In the genomic region with DNA sequence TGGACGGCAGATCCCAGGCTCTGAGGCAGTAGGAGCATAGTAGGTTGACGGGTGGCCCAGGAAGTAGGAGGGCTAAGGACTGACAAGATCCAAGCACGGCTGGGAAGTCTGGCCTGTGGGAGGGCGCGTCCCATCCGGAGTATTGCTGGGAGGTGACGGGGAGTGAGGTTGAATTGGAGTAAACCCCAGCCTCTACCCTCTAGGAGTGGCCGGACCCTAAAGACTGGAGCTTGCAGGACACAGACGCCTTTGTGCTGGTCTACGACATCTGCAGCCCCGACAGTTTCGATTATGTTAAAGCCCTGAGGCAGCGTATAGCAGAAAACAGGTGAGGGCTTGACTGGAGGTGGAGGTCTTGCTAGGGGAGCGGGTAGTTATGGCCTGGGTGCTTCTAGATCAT, we compare ENCODE assay signal across 12 mouse cellular contexts. TPM values are rescaled to one million over a fixed set of nuclear protein-coding genes. Genes with fewer than 3 reads are reported as not detected.
A peak's percentile ranks its signal among the peaks of the same experiment; 100 is the strongest.
DNase-seq lines count a peak whose midpoint lies in the region; ATAC-seq and TF ChIP-seq lines count a peak whose summit lies in the region.
"Had no signal": no experiment of that assay in that cellular context is flagged by ENCODE, and none has a peak within 500 bp of the region (broad histone marks: within the 10 kb centered on the region; RNA-seq: fewer than 3 reads in every experiment).

No protein-coding gene starts in this region.

- peaks cover 93% of the 10 kb centered on the region for H3K27me3 ChIP-seq in hindbrain, embryonic 12.5 days
- H3K27me3 ChIP-seq in hindbrain, postnatal 0 days (ENCODE audit: insufficient read depth, low read length): peaks cover 23% of the 10 kb centered on the region
- H3K27me3 ChIP-seq in megakaryocyte, embryonic 14.5 days (replicated peaks): peaks cover 53% of the 10 kb centered on the region
- peaks cover 95% of the 10 kb centered on the region for H3K27me3 ChIP-seq in embryonic facial prominence, embryonic 13.5 days

- H3K4me2 ChIP-seq in hindbrain, embryonic 12.5 days (replicated peaks): no peak overlapping the region
- no peak overlapping the region for H3K4me2 ChIP-seq in hindbrain, postnatal 0 days (ENCODE audit: low read depth, low read length)
- H3K4me2 ChIP-seq in embryonic facial prominence, embryonic 13.5 days: peak overlapping the region; percentile 20; the same call in 1 of the 2 replicates
- H3K4me2 ChIP-seq: hindbrain, embryonic 14.5 days; midbrain, embryonic 11.5 days had no signal

- no peaks in the 10 kb centered on the region for H3K36me3 ChIP-seq in hindbrain, embryonic 12.5 days
- H3K36me3 ChIP-seq in hindbrain, postnatal 0 days (ENCODE audit: insufficient read depth, low read length): 0 out of 2 replicates have a peak, but pooled peaks cover 4% of the 10 kb centered on the region
- H3K36me3 ChIP-seq in megakaryocyte, embryonic 14.5 days (replicated peaks; ENCODE audit: low read length): peaks cover 66% of the 10 kb centered on the region
- peaks cover 6% of the 10 kb centered on the region; the same call in 1 of the 2 replicates for H3K36me3 ChIP-seq in embryonic facial prominence, embryonic 13.5 days

- no peak overlapping the region for H3K9ac ChIP-seq in hindbrain, embryonic 12.5 days
- no peak overlapping the region for H3K9ac ChIP-seq in hindbrain, postnatal 0 days (replicated peaks; ENCODE audit: low read length)
- no peak overlapping the region for H3K9ac ChIP-seq in embryonic facial prominence, embryonic 13.5 days
- H3K9ac ChIP-seq: hindbrain, embryonic 14.5 days; liver, embryonic 12.5 days had no signal

- no peak for DNase-seq in hindbrain, postnatal 0 days (ENCODE audit: low spot score)
- no peak for DNase-seq in right cerebral cortex, postnatal 14 days
- DNase-seq in gastrocnemius, postnatal 36 days: no peak

- no peak for TF ChIP-seq POLR2A in olfactory bulb, adult 2 months (IDR thresholded peaks at IDR 0.05; ENCODE audit: insufficient read depth, low read depth, low read length)

- no peaks in the 10 kb centered on the region for H3K9me3 ChIP-seq in hindbrain, embryonic 12.5 days (replicated peaks)
- no peaks in the 10 kb centered on the region for H3K9me3 ChIP-seq in hindbrain, postnatal 0 days (ENCODE audit: low read length)
- H3K9me3 ChIP-seq in megakaryocyte, embryonic 14.5 days: peaks cover 50% of the 10 kb centered on the region
- H3K9me3 ChIP-seq in embryonic facial prominence, embryonic 13.5 days: no peaks in the 10 kb centered on the region
- H3K9me3 ChIP-seq: liver, embryonic 12.5 days had no signal

- no peak for TF ChIP-seq CTCF in hindbrain, postnatal 0 days (IDR thresholded peaks at IDR 0.05; ENCODE audit: low read depth)
- no peak for TF ChIP-seq CTCF in olfactory bulb, adult 2 months (IDR thresholded peaks at IDR 0.05; ENCODE audit: insufficient read depth, low read depth, low read length)

- WGBS in hindbrain, embryonic 12.5 days: 24% methylated on average over 14 of the region's 14 CpGs
- 33% methylated on average over 14 of the region's 14 CpGs for WGBS in hindbrain, postnatal 0 days
- WGBS in embryonic facial prominence, embryonic 13.5 days: 10% methylated on average over 14 of the region's 14 CpGs
- WGBS in olfactory bulb, adult 2 months: 30% methylated on average over 14 of the region's 14 CpGs

- peaks cover 70% of the 10 kb centered on the region for H3K4me1 ChIP-seq in hindbrain, embryonic 12.5 days
- H3K4me1 ChIP-seq in hindbrain, postnatal 0 days (ENCODE audit: insufficient read depth, low read length): peaks cover 23% of the 10 kb centered on the region
- peaks cover 98% of the 10 kb centered on the region for H3K4me1 ChIP-seq in megakaryocyte, embryonic 14.5 days
- peaks cover 61% of the 10 kb centered on the region for H3K4me1 ChIP-seq in embryonic facial prominence, embryonic 13.5 days
- peaks cover 76% of the 10 kb centered on the region for H3K4me1 ChIP-seq in olfactory bulb, adult 2 months (ENCODE audit: control insufficient read depth, insufficient read depth, low read length)

- H3K4me3 ChIP-seq in hindbrain, embryonic 12.5 days: 0 out of 2 replicates have a peak overlapping the region, but pooled peaks have one; percentile 8
- H3K4me3 ChIP-seq in hindbrain, postnatal 0 days (ENCODE audit: low read length): no peak overlapping the region
- peak overlapping the region; percentile 94 for H3K4me3 ChIP-seq in megakaryocyte, embryonic 14.5 days (replicated peaks)
- H3K4me3 ChIP-seq in embryonic facial prominence, embryonic 13.5 days: peak overlapping the region; percentile 14; the same call in 1 of the 2 replicates
- H3K4me3 ChIP-seq in olfactory bulb, adult 2 months (ENCODE audit: insufficient read depth, low read depth, low read length): peak overlapping the region; percentile 55
- H3K4me3 ChIP-seq: liver, embryonic 12.5 days had no signal

- intact Hi-C loops in gastrocnemius, postnatal 36 days (cut with DNase I): no loop called here

- H3K27ac ChIP-seq in hindbrain, embryonic 12.5 days: no peak overlapping the region
- no peak overlapping the region for H3K27ac ChIP-seq in hindbrain, postnatal 0 days
- no peak overlapping the region for H3K27ac ChIP-seq in embryonic facial prominence, embryonic 13.5 days
- H3K27ac ChIP-seq in olfactory bulb, adult 2 months (ENCODE audit: insufficient read depth, low read depth, low read length): no peak overlapping the region
- H3K27ac ChIP-seq: hindbrain, embryonic 14.5 days; liver, embryonic 12.5 days had no signal

- ATAC-seq in hindbrain, embryonic 12.5 days (ENCODE audit: low FRiP score): no peak
- no peak for ATAC-seq in hindbrain, postnatal 0 days
- ATAC-seq in megakaryocyte, adult 5-6 weeks (ENCODE audit: poor library complexity, severe bottlenecking): no peak
- no peak for ATAC-seq in embryonic facial prominence, embryonic 13.5 days (ENCODE audit: insufficient number of reproducible peaks, insufficient read depth, low FRiP score, low TSS enrichment, low read depth)
- ATAC-seq: liver, embryonic 12.5 days had no signal

RNA-seq across cellular contexts. Expression of a gene that starts 1.3 kb away (rescaled TPM):
- 0.96 and 1.6 TPM in 2 replicates for polyA plus RNA-seq in hindbrain, embryonic 12.5 days (2016; fragmentation: Nextera tagmentation; extraction: Ambion mirVana)
- 4.7 and 4.8 TPM in 2 replicates for total RNA-seq in hindbrain, postnatal 0 days (2014; rRNA removed)
- 4.5 and 4.7 TPM in 2 replicates for polyA plus RNA-seq in hindbrain, postnatal 0 days (2015; fragmentation: Nextera tagmentation; extraction: Ambion mirVana)
- 12.0 and 22.3 TPM in 2 replicates for polyA plus RNA-seq in megakaryocyte, embryonic 14.5 days (2012; ENCODE audit: insufficient read depth, low replicate concordance)
- total RNA-seq in megakaryocyte, adult 5-6 weeks (2015): not detected in 2 replicates
- not detected in 2 replicates for total RNA-seq in megakaryocyte, adult 5-6 weeks (2017)
- 0.29 and 0.49 TPM in 2 replicates for polyA plus RNA-seq in embryonic facial prominence, embryonic 13.5 days (2015; fragmentation: Nextera tagmentation; extraction: Ambion mirVana)
- polyA plus RNA-seq in olfactory bulb, adult 2 months (2012; ENCODE audit: insufficient read depth, insufficient read length, low replicate concordance, missing spikeins): not detected in 2 replicates
- total RNA-seq in gastrocnemius, postnatal 36 days (2021): under 1 TPM in 1 of 2 experiments, not detected in 1; 0.28 TPM
- total RNA-seq: gastrocnemius, adult 8-10 months had no signal

RNA-seq across cellular contexts. Expression of a gene that starts 5.9 kb away (rescaled TPM):
- polyA plus RNA-seq in hindbrain, embryonic 12.5 days (2016; fragmentation: Nextera tagmentation; extraction: Ambion mirVana): 39.4 and 41.0 TPM in 2 replicates
- total RNA-seq in hindbrain, postnatal 0 days (2014; rRNA removed): 38.1 and 40.2 TPM in 2 replicates
- 16.3 and 17.3 TPM in 2 replicates for polyA plus RNA-seq in hindbrain, postnatal 0 days (2015; fragmentation: Nextera tagmentation; extraction: Ambion mirVana)
- polyA plus RNA-seq in megakaryocyte, embryonic 14.5 days (2012; ENCODE audit: insufficient read depth, low replicate concordance): 1,288 and 2,398 TPM in 2 replicates
- 1.5 and 2.4 TPM in 2 replicates for total RNA-seq in megakaryocyte, adult 5-6 weeks (2015)
- 0.89 and 1.1 TPM in 2 replicates for total RNA-seq in megakaryocyte, adult 5-6 weeks (2017)
- polyA plus RNA-seq in embryonic facial prominence, embryonic 13.5 days (2015; fragmentation: Nextera tagmentation; extraction: Ambion mirVana): 25.8 and 30.0 TPM in 2 replicates
- polyA plus RNA-seq in olfactory bulb, adult 2 months (2012; ENCODE audit: insufficient read depth, insufficient read length, low replicate concordance, missing spikeins): not detected in 2 replicates
- 1 to 10 TPM; 3.9 to 4.9 TPM for total RNA-seq in gastrocnemius, postnatal 36 days (2021)

RNA-seq across cellular contexts. Expression of a gene that starts 39.5 kb away (rescaled TPM):
- 27.0 and 28.9 TPM in 2 replicates for polyA plus RNA-seq in hindbrain, embryonic 12.5 days (2016; fragmentation: Nextera tagmentation; extraction: Ambion mirVana)
- total RNA-seq in hindbrain, postnatal 0 days (2014; rRNA removed): 48.8 and 54.5 TPM in 2 replicates
- polyA plus RNA-seq in hindbrain, postnatal 0 days (2015; fragmentation: Nextera tagmentation; extraction: Ambion mirVana): 39.1 and 42.2 TPM in 2 replicates
- polyA plus RNA-seq in megakaryocyte, embryonic 14.5 days (2012; ENCODE audit: insufficient read depth, low replicate concordance): 28.8 and 47.9 TPM in 2 replicates
- total RNA-seq in megakaryocyte, adult 5-6 weeks (2015): 2.6 and 6.0 TPM in 2 replicates
- total RNA-seq in megakaryocyte, adult 5-6 weeks (2017): 11.5 and 14.5 TPM in 2 replicates
- 22.3 and 27.9 TPM in 2 replicates for polyA plus RNA-seq in embryonic facial prominence, embryonic 13.5 days (2015; fragmentation: Nextera tagmentation; extraction: Ambion mirVana)
- not detected in 2 replicates for polyA plus RNA-seq in olfactory bulb, adult 2 months (2012; ENCODE audit: insufficient read depth, insufficient read length, low replicate concordance, missing spikeins)
- 10 to 100 TPM; 24.4 to 26.0 TPM for total RNA-seq in gastrocnemius, postnatal 36 days (2021)

RNA-seq across cellular contexts. Expression of a gene that starts 39.8 kb away (rescaled TPM):
- polyA plus RNA-seq in hindbrain, embryonic 12.5 days (2016; fragmentation: Nextera tagmentation; extraction: Ambion mirVana): 823 and 828 TPM in 2 replicates
- total RNA-seq in hindbrain, postnatal 0 days (2014; rRNA removed): 337 and 384 TPM in 2 replicates
- polyA plus RNA-seq in hindbrain, postnatal 0 days (2015; fragmentation: Nextera tagmentation; extraction: Ambion mirVana): 371 and 412 TPM in 2 replicates
- polyA plus RNA-seq in megakaryocyte, embryonic 14.5 days (2012; ENCODE audit: insufficient read depth, low replicate concordance): 186 and 838 TPM in 2 replicates
- 129 and 153 TPM in 2 replicates for total RNA-seq in megakaryocyte, adult 5-6 weeks (2015)
- 326 and 348 TPM in 2 replicates for total RNA-seq in megakaryocyte, adult 5-6 weeks (2017)
- 859 and 909 TPM in 2 replicates for polyA plus RNA-seq in embryonic facial prominence, embryonic 13.5 days (2015; fragmentation: Nextera tagmentation; extraction: Ambion mirVana)
- 1,053 and 1,293 TPM in 2 replicates for polyA plus RNA-seq in olfactory bulb, adult 2 months (2012; ENCODE audit: insufficient read depth, insufficient read length, low replicate concordance, missing spikeins)
- total RNA-seq in gastrocnemius, postnatal 36 days (2021): 10 to 100 TPM; 70.7 to 92.0 TPM

Comparison
In these comparisons a context has a peak if more than half of its experiments do, and no peak if none do; other contexts are left out.
1. RNA of a gene that starts 5.9 kb away (polyA plus RNA-seq): 1,288 to 2,398 TPM in megakaryocyte, embryonic 14.5 days; 39.4 to 41.0 TPM in hindbrain, embryonic 12.5 days, 25.8 to 30.0 TPM in embryonic facial prominence, embryonic 13.5 days, 16.3 to 17.3 TPM in hindbrain, postnatal 0 days and not detected in olfactory bulb, adult 2 months; every median in the first group is over 10 times any median in the second.